Mouse (Mus musculus) heart, postnatal 0 days (tissue): ENCODE results near the gene Astl. TPM values are rescaled to one million over a fixed set of nuclear protein-coding genes. Genes with fewer than 3 reads are reported as not detected.
A peak's percentile ranks its signal among the peaks of the same experiment; 100 is the strongest.

Source experiments
- ATAC-seq: fragments of 200-750 bp; cut with Nextera tagmentation; 2 replicates; pipeline ENCODE4 v1.8.0; 2017; ENCODE audit warnings: low read depth, moderate number of reproducible peaks, moderate library complexity; ENCODE audit not compliant: insufficient read depth
- DNase-seq: peaks from one replicate; pipeline ENCODE4 v3.0.0-alpha.2; 2016; ENCODE audit warnings: low spot score
- H3K27ac ChIP-seq: fragments of 300-500 bp; sonication (generic); 2 replicates; pipeline ENCODE4 v1.5.1; 2014; ENCODE audit warnings: low read depth, mild to moderate bottlenecking
- H3K27me3 ChIP-seq: fragments of 300-500 bp; sonication (generic); 2 replicates; pipeline ENCODE4 v1.6.1; 2014; ENCODE audit warnings: low read length, mixed read lengths; ENCODE audit not compliant: control insufficient read depth, insufficient read depth
- H3K36me3 ChIP-seq: fragments of 300-500 bp; sonication (generic); replicated peaks from 2 replicates; pipeline ENCODE4 v1.6.1; 2014; ENCODE audit warnings: low read length, mixed read lengths; ENCODE audit not compliant: control insufficient read depth, insufficient read depth
- H3K4me1 ChIP-seq: fragments of 300-500 bp; sonication (generic); 2 replicates; pipeline ENCODE4 v1.6.1; 2014; ENCODE audit warnings: antibody characterized with exemption; ENCODE audit not compliant: control insufficient read depth, insufficient read depth
- H3K4me2 ChIP-seq: fragments of 300-500 bp; sonication (generic); 2 replicates; pipeline ENCODE4 v1.6.1; 2014; ENCODE audit warnings: low read depth, mild to moderate bottlenecking, low read length, moderate library complexity
- H3K4me3 ChIP-seq: fragments of 300-500 bp; sonication (generic); 2 replicates; pipeline ENCODE4 v1.5.1; 2014; ENCODE audit warnings: low read depth, low read length
- H3K9ac ChIP-seq: fragments of 300-500 bp; sonication (generic); replicated peaks from 2 replicates; pipeline ENCODE4 v1.6.1; 2014; ENCODE audit warnings: low read depth, low read length, mixed read lengths
- H3K9me3 ChIP-seq: fragments of 300-500 bp; sonication (generic); replicated peaks from 2 replicates; pipeline ENCODE4 v1.6.1; 2016; ENCODE audit warnings: low read length; ENCODE audit not compliant: control insufficient read depth
- CTCF ChIP-seq: IDR thresholded peaks from 2 replicates; pipeline ENCODE4 v1.5.1; 2016; ENCODE audit warnings: antibody characterized with exemption, control low read depth, low read depth
- EP300 ChIP-seq: IDR thresholded peaks from 2 replicates; pipeline ENCODE4 v1.6.1; 2016; ENCODE audit warnings: antibody characterized with exemption, low read depth
- WGBS: fragments of 180-500 bp; shearing (Covaris S2); extraction: QIAGEN DNeasy Blood & Tissue Kit; methylation state at CpG from one replicate; pipeline ENCODE4 v1.1.7; 2014; 5-methylcytosine and 5-hydroxymethylcytosine counted together
- polyA plus RNA-seq: library from polyadenylated mRNA; unstranded; fragments of >200 nt; fragmentation: Nextera tagmentation; extraction: Ambion mirVana; gene quantifications from 2 replicates; pipeline ENCODE4 v1.2.1, GENCODE M21; 2015
- total RNA-seq: library from RNA; depleted of rRNA; stranded (reverse); fragments of >200 nt; gene quantifications from 2 replicates; pipeline ENCODE4 v1.2.3, GENCODE M21; 2014; ENCODE audit warnings: low replicate concordance

Gene Astl
- total and polyA plus RNA-seq, 2 experiments from 2014 or later: not detected

DNA sequence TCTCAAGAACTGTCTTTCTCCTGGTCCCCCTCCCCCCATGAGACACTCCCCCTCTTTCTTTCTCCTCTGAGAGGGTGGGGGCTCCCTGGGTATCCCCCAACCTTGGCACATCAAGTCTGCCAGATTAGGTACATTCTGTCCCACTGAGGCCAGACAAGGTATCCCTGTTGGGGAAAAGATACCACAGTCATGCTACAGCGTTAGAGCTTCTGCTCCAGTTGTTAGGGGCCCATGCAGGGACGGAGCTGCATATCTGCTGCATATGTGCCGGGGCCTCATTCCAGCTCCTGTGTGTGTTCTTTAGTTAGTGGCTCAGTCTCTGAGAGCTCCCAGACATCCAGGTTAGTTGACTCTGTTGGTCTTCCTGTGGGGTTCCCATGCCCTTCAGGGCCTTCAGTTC, 35.7 kb downstream of the Astl start:
- Histone ChIP-seq H3K9ac (no peak overlapping the region), H3K4me2 (no peak overlapping the region), H3K27me3 (no peaks in the 10 kb centered on the region), H3K27ac (no peak overlapping the region), H3K36me3 (no peaks in the 10 kb centered on the region), H3K9me3 (no peaks in the 10 kb centered on the region), H3K4me3 (no peak overlapping the region), H3K4me1 (peaks cover 24% of the 10 kb centered on the region)
- ATAC-seq (no peak), DNase-seq (no peak)
- no peak for TF ChIP-seq CTCF
- no peak for TF ChIP-seq EP300
- 76% methylated on average over 3 of the region's 3 CpGs for WGBS

DNA sequence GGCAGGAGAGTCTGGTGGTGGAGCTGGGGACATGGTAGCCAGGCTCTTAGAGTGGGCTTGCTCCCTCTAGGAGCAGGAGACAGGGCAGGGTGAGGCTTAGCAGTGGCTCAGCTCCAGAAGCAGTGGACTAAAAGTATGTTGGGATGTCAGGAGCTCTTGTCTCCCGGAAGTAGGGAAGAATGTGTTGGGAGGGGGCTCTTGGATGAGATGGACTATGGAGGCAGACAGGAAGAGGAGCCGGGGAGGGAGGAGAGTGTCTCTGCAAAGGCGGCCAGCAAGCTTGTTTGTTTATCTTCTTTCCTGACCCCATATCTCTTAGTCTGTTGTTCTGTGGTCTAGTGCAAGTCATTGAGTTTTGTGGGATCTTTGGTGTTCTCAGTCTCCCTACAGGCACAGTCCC, 36.6 kb downstream of the Astl start:
- peaks cover 30% of the 10 kb centered on the region for H3K4me1 ChIP-seq
- WGBS: 26% methylated on average over 3 of the region's 3 CpGs
- no peak for DNase-seq
- H3K36me3 ChIP-seq: no peaks in the 10 kb centered on the region
- ATAC-seq: no peak
- no peak for TF ChIP-seq EP300
- TF ChIP-seq CTCF: no peak
- H3K9ac ChIP-seq: no peak overlapping the region
- H3K4me3 ChIP-seq: no peak overlapping the region
- H3K27ac ChIP-seq: no peak overlapping the region
- H3K9me3 ChIP-seq: no peaks in the 10 kb centered on the region
- H3K4me2 ChIP-seq: no peak overlapping the region
- no peaks in the 10 kb centered on the region for H3K27me3 ChIP-seq

DNA sequence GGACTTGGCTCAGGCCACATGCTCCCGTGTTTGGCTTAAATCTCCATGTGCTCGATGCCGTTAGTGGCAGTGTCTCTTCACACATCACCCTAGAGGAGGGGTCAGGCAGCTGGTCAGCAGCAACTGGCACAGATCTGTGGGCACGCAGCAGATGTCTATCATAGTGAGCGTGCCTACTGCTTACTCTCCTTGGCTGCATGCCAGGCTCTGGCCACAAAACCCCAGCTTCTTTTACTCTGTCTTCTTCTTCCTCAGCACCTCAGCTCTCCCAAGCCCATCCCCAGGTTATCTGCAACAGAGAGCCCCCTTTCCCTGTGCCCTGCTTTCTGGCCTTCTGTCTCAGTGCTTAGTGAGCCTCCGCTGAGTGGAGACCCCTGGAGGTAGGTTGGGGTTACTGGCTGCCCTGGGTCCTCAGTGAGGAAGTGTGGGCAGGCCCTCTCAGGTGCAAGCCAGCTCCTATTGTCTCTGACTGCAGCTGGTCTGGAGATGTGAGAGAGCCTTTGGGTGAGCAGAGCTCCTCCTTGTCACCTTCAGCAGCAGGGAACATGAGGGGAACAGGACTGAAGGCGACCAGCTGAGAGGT, 37.4 kb downstream of the Astl start:
- no peaks in the 10 kb centered on the region for H3K36me3 ChIP-seq
- H3K9me3 ChIP-seq: no peaks in the 10 kb centered on the region
- no peak overlapping the region for H3K27ac ChIP-seq
- H3K9ac ChIP-seq: no peak overlapping the region
- ATAC-seq: peak; percentile 42; the same call in 1 of the 2 replicates
- 37% methylated on average over 7 of the region's 7 CpGs for WGBS
- H3K4me2 ChIP-seq: no peak overlapping the region
- peaks cover 25% of the 10 kb centered on the region for H3K4me1 ChIP-seq
- no peaks in the 10 kb centered on the region for H3K27me3 ChIP-seq
- no peak for DNase-seq
- no peak overlapping the region for H3K4me3 ChIP-seq
- TF ChIP-seq CTCF (peak; percentile 38), EP300 (no peak)

DNA sequence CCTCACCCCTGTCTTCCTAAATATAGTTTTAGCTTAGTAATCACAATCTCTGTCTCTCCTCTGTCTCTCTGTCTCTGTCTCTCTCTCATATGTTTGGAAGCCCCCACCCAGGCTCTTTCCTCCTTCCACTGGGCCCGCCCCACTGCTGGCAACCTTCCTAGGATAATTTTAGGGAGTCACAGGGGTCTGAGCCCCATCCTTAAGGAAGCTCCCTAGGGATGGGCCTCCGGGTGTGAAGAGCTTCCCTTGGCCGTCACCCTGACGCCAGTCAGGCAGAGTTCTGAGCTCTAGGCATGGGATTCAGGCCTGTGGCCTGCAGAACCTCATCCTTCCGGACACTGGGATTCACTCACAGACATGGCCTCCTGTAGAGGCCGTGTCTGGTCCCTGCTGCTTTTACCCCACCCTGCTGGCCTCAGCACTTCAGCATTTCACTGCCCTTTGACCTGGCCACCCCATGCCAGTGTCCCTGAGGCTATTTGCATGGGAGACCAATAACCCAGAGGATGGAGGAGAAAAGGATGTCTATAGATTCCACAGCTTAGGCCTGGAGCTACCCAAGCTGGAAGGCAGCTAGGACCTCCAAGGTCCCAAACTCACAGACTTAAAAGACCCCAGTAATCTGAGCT, 38.1 kb downstream of the Astl start:
- Histone ChIP-seq H3K36me3 (no peaks in the 10 kb centered on the region), H3K4me3 (no peak overlapping the region), H3K27ac (no peak overlapping the region), H3K9ac (no peak overlapping the region), H3K4me2 (no peak overlapping the region), H3K4me1 (peaks cover 19% of the 10 kb centered on the region), H3K9me3 (no peaks in the 10 kb centered on the region), H3K27me3 (no peaks in the 10 kb centered on the region)
- DNase-seq (no peak), ATAC-seq (no peak)
- 79% methylated on average over 6 of the region's 6 CpGs for WGBS
- TF ChIP-seq CTCF: no peak
- no peak for TF ChIP-seq EP300

DNA sequence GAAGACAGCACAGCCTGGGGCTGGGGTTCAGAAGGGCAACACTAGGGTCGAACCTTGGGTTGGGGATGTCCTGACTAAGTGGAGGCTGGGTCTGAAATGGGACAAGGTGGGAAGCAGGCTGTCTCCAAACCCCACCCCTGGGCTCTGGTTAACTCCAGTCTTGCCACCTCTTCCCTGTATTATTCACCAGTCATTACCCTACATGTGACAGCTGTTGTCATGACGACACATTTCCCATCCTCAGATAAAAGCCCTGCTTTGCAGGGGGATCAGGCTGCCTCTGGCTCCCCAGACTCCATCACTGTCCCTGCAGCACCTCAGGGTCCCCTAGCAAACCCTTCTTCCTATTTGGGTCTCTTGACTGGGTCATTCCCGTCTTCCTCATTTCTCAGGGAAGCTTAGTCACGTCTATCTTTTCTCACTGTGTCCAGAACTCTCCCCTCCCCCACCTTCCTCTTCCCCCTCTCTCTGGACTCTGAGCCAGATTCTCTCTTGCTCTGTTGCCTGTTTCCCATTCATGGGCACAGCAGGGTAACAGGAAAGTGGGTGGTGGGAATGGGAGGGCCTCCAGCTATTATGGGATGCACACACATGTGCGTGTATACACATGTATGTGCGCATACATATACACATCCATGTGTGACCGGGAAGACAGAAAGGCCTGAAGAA, 39.6 kb downstream of the Astl start:
- DNase-seq (no peak), ATAC-seq (no peak)
- WGBS: 63% methylated on average over 7 of the region's 7 CpGs
- H3K4me3 ChIP-seq: no peak overlapping the region
- no peak overlapping the region for H3K27ac ChIP-seq
- TF ChIP-seq EP300: no peak
- TF ChIP-seq CTCF: no peak
- no peak overlapping the region for H3K4me2 ChIP-seq
- no peak overlapping the region for H3K9ac ChIP-seq
- no peaks in the 10 kb centered on the region for H3K9me3 ChIP-seq
- peaks cover 19% of the 10 kb centered on the region for H3K4me1 ChIP-seq
- H3K36me3 ChIP-seq: no peaks in the 10 kb centered on the region
- no peaks in the 10 kb centered on the region for H3K27me3 ChIP-seq
